Mouse (Mus musculus): ENCODE data around the gene Capn10. TPM values are rescaled to one million over a fixed set of nuclear protein-coding genes. Genes with fewer than 3 reads are reported as not detected.

The Capn10 gene
- polyA plus RNA-seq, 1 experiment = 17.1 TPM

GRCm38 (mm10) chr1:92903627-92904026, 30.5 kb upstream of the Capn10 start:
- Histone ChIP-seq H3K4me3 (ENCODE audit: low read depth, low read length) (no peak overlapping the region), H3K27me3 (ENCODE audit: control insufficient read depth, insufficient read depth, low read length, poor library complexity, severe bottlenecking) (no peaks in the 10 kb centered on the region), H3K4me1 (ENCODE audit: control insufficient read depth, insufficient read depth, low read length) (no peaks in the 10 kb centered on the region), H3K27ac (ENCODE audit: insufficient read depth, low read length) (no peak overlapping the region), H3K9me3 (replicated peaks; ENCODE audit: control insufficient read depth, insufficient read depth, low read length, poor library complexity, severe bottlenecking) (no peaks in the 10 kb centered on the region), H3K36me3 (ENCODE audit: control insufficient read depth, insufficient read depth, low read length, poor library complexity, severe bottlenecking) (no peaks in the 10 kb centered on the region), H3K9ac (ENCODE audit: low read depth, poor library complexity, severe bottlenecking) (no peak overlapping the region)
- TF ChIP-seq EP300 (IDR thresholded peaks at IDR 0.05; ENCODE audit: insufficient read depth, low read depth, low read length) = no peak
- no peak for TF ChIP-seq POLR2A (IDR thresholded peaks at IDR 0.05; ENCODE audit: insufficient read depth, low read length)
- TF ChIP-seq CTCF (IDR thresholded peaks at IDR 0.05; ENCODE audit: low read depth, low read length) = no peak

- H3K4me3 ChIP-seq (ENCODE audit: low read depth, low read length) = no peak overlapping the region
- H3K4me1 ChIP-seq (ENCODE audit: control insufficient read depth, insufficient read depth, low read length) = no peaks in the 10 kb centered on the region
- no peaks in the 10 kb centered on the region for H3K27me3 ChIP-seq (ENCODE audit: control insufficient read depth, insufficient read depth, low read length, poor library complexity, severe bottlenecking)
- no peak for TF ChIP-seq CTCF (IDR thresholded peaks at IDR 0.05; ENCODE audit: low read depth, low read length)
- TF ChIP-seq POLR2A (IDR thresholded peaks at IDR 0.05; ENCODE audit: insufficient read depth, low read length) = no peak
- no peak for TF ChIP-seq EP300 (IDR thresholded peaks at IDR 0.05; ENCODE audit: insufficient read depth, low read depth, low read length)
- H3K9me3 ChIP-seq (replicated peaks; ENCODE audit: control insufficient read depth, insufficient read depth, low read length, poor library complexity, severe bottlenecking) = no peaks in the 10 kb centered on the region
- no peak overlapping the region for H3K27ac ChIP-seq (ENCODE audit: insufficient read depth, low read length)
- H3K36me3 ChIP-seq (ENCODE audit: control insufficient read depth, insufficient read depth, low read length, poor library complexity, severe bottlenecking) = no peaks in the 10 kb centered on the region
- no peak overlapping the region for H3K9ac ChIP-seq (ENCODE audit: low read depth, poor library complexity, severe bottlenecking)
These were observed 28.4 kb upstream of the Capn10 start for GRCm38 (mm10) chr1:92905703-92906310.

GRCm38 (mm10) chr1:92906779-92907631, 27.2 kb upstream of the Capn10 start, which contains the start of gene Dusp28:
Gene Dusp28, plus strand, starts transcription at chr1:92906981.
- peak within 1 kb of the TSS; percentile 89 for H3K9ac ChIP-seq (ENCODE audit: low read depth, poor library complexity, severe bottlenecking)
- H3K4me3 ChIP-seq (ENCODE audit: low read depth, low read length) = peak within 1 kb of the TSS; percentile 90
- no peaks in the 10 kb centered on the region for H3K36me3 ChIP-seq (ENCODE audit: control insufficient read depth, insufficient read depth, low read length, poor library complexity, severe bottlenecking)
- H3K4me1 ChIP-seq (ENCODE audit: control insufficient read depth, insufficient read depth, low read length) = no peaks in the 10 kb centered on the region
- peak within 1 kb of the TSS; percentile 17; the same call in 1 of the 2 replicates for H3K27ac ChIP-seq (ENCODE audit: insufficient read depth, low read length)
- TF ChIP-seq CTCF (IDR thresholded peaks at IDR 0.05; ENCODE audit: low read depth, low read length) (peak; percentile 49), EP300 (IDR thresholded peaks at IDR 0.05; ENCODE audit: insufficient read depth, low read depth, low read length) (no peak), POLR2A (IDR thresholded peaks at IDR 0.05; ENCODE audit: insufficient read depth, low read length) (peak; percentile 58)
- no peaks in the 10 kb centered on the region for H3K27me3 ChIP-seq (ENCODE audit: control insufficient read depth, insufficient read depth, low read length, poor library complexity, severe bottlenecking)
- H3K9me3 ChIP-seq (replicated peaks; ENCODE audit: control insufficient read depth, insufficient read depth, low read length, poor library complexity, severe bottlenecking) = no peaks in the 10 kb centered on the region

- Histone ChIP-seq H3K9me3 (replicated peaks; ENCODE audit: control insufficient read depth, insufficient read depth, low read length, poor library complexity, severe bottlenecking) (no peaks in the 10 kb centered on the region), H3K27me3 (ENCODE audit: control insufficient read depth, insufficient read depth, low read length, poor library complexity, severe bottlenecking) (no peaks in the 10 kb centered on the region), H3K4me3 (ENCODE audit: low read depth, low read length) (peak overlapping the region; percentile 68), H3K36me3 (ENCODE audit: control insufficient read depth, insufficient read depth, low read length, poor library complexity, severe bottlenecking) (no peaks in the 10 kb centered on the region), H3K27ac (ENCODE audit: insufficient read depth, low read length) (no peak overlapping the region), H3K4me1 (ENCODE audit: control insufficient read depth, insufficient read depth, low read length) (no peaks in the 10 kb centered on the region), H3K9ac (ENCODE audit: low read depth, poor library complexity, severe bottlenecking) (peak overlapping the region; percentile 89)
- TF ChIP-seq EP300 (IDR thresholded peaks at IDR 0.05; ENCODE audit: insufficient read depth, low read depth, low read length) (no peak), CTCF (IDR thresholded peaks at IDR 0.05; ENCODE audit: low read depth, low read length) (no peak), POLR2A (IDR thresholded peaks at IDR 0.05; ENCODE audit: insufficient read depth, low read length) (no peak)
These were observed 26.4 kb upstream of the Capn10 start for GRCm38 (mm10) chr1:92907632-92908360.

GRCm38 (mm10) chr1:92908664-92909063, 25.5 kb upstream of the Capn10 start:
- Histone ChIP-seq H3K27ac (ENCODE audit: insufficient read depth, low read length) (no peak overlapping the region), H3K4me3 (ENCODE audit: low read depth, low read length) (no peak overlapping the region), H3K27me3 (ENCODE audit: control insufficient read depth, insufficient read depth, low read length, poor library complexity, severe bottlenecking) (no peaks in the 10 kb centered on the region), H3K4me1 (ENCODE audit: control insufficient read depth, insufficient read depth, low read length) (no peaks in the 10 kb centered on the region), H3K9me3 (replicated peaks; ENCODE audit: control insufficient read depth, insufficient read depth, low read length, poor library complexity, severe bottlenecking) (no peaks in the 10 kb centered on the region), H3K36me3 (ENCODE audit: control insufficient read depth, insufficient read depth, low read length, poor library complexity, severe bottlenecking) (no peaks in the 10 kb centered on the region), H3K9ac (ENCODE audit: low read depth, poor library complexity, severe bottlenecking) (no peak overlapping the region)
- no peak for TF ChIP-seq POLR2A (IDR thresholded peaks at IDR 0.05; ENCODE audit: insufficient read depth, low read length)
- TF ChIP-seq CTCF (IDR thresholded peaks at IDR 0.05; ENCODE audit: low read depth, low read length) = no peak
- TF ChIP-seq EP300 (IDR thresholded peaks at IDR 0.05; ENCODE audit: insufficient read depth, low read depth, low read length) = no peak

Data from ES-Bruce4 (cell line).